Mouse (Mus musculus) brain, embryonic 14.5 days (tissue): ENCODE measurements around the gene Tmem178b. TPM values are rescaled to one million over a fixed set of nuclear protein-coding genes. Genes with fewer than 3 reads are reported as not detected.

Experiments
- DNase-seq: peaks from one replicate; pipeline ENCODE4 v3.0.0-alpha.2; 2011; ENCODE audit warnings: low read depth
- CTCF ChIP-seq: fragments of 200-500 bp; IDR thresholded peaks from 2 replicates; pipeline ENCODE4 v1.5.1; 2012; ENCODE audit warnings: inconsistent platforms, mild to moderate bottlenecking, moderate library complexity, borderline replicate concordance; ENCODE audit not compliant: insufficient read depth, insufficient read length; ENCODE audit errors: extremely low read depth
- POLR2A ChIP-seq: fragments of 200-500 bp; IDR thresholded peaks from 2 replicates; pipeline ENCODE4 v1.6.1; 2012; ENCODE audit warnings: mild to moderate bottlenecking, inconsistent platforms, borderline replicate concordance; ENCODE audit not compliant: poor library complexity, insufficient read depth, insufficient read length, severe bottlenecking; ENCODE audit errors: extremely low read depth
- polyA plus RNA-seq: library from polyadenylated mRNA; depleted of rRNA; stranded (reverse); fragments of >200 nt; gene quantifications from 2 replicates; pipeline ENCODE4 v1.2.3, GENCODE M21; 2012

The Tmem178b gene
- polyA plus RNA-seq, 1 experiment: 84.9 TPM

DNA sequence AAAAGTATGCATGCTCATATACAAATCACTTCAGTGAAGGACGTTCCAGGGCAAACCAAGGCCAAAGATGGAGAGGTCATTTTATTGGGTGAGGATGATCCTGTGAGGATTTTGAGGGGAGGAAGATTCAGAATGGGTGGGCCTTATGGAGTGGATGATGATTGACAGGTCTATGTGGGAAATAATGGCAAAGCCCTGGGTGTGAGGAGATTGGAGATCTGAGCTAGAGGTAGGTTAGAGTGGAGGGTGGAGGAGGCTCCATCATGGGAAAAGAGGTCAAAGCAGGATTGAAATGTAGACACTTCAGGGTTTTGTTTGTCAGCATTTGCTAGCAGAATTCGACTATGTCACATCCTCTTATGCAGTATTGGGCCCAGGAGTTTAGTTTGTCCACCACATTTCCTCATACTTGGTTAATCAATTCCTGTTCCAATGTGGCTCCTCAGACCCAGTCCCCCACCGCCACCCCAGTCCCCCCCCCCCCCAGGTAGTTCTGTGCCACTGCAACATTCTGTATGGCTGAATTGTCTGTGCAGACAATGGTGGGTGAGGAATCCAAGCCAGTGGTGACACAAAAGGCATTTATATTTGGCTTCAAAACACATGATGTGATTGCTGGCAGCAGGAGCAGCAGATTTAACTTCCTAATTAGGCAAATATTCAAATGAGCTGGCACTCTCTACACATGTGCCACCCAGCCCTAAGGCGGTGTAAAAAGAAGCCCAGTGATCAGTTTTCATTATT, 150.7 kb downstream of the Tmem178b start:
- TF ChIP-seq POLR2A (no peak), CTCF (no peak)
- peak; percentile 96 for DNase-seq

- DNase-seq: peak; percentile 33
- TF ChIP-seq POLR2A (no peak), CTCF (no peak)
These were observed 151.4 kb downstream of the Tmem178b start for GRCm38 (mm10) chr6:40024336-40024934.

DNA sequence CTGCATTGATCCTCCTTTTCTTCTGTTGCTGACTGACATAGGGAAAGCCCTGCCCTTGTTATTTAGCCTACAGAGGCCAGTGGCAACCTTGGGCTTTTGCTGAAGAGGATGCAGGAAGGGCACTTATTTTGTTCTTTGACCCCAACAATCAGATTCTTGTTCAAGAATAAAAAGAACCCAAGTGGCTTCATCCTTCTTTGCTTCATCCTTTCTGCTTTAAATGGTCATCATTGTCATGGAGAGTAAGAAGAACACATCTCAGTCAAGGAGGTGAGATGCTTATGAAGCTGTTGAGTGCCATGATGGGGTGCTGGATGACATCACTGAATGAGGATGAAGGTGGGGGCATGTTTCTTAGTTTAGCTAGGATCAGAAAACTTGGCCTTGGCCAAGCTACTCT, 159.8 kb downstream of the Tmem178b start:
- TF ChIP-seq POLR2A (no peak), CTCF (no peak)
- no peak for DNase-seq

GRCm38 (mm10) chr6:40033935-40034334, 160.9 kb downstream of the Tmem178b start:
- DNase-seq: no peak

DNA sequence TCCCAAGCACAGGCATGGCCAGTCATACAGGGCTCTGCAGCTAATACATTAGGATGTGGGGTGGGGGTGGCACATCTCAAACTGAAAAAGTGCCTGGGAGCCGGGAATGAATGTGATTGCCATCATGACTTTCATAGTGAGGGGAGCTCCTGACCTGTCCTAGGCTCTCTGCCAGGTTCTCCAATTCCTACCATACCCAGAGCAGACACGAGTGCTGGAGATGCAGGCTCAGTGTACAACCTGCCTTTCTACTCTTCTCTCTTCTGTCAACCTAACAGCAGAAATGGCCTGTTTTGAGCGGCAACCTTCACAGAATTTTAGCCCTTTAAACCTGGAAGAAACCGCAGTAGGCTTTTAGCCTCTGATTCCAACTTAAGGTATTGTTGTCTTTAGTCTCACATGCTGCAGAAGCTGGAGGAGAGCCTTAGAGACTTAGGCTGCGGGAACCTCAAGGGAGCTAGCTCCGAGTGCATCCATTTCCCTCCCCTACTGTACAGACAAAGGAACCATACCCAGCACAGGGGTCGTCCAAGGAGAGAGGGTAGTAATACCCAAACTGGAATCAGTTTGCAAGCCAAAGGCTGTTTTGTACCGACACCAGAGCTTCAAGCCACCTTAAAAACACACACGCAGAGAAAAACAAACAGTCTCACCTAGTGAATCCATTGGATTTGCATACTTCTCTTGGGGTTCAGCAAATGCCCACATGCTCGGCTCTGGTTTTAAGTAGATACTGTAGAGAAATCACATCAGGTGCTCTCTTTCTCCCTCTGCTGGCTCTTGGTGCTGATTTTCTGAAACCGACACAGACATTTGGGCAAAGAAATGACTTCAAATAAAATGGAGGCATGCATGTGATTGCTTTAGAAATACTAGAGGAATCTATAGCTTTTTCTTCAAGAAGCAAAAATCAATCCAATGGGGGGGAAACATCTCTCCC, 176.2 kb downstream of the Tmem178b start:
- DNase-seq: peak; percentile 93
- TF ChIP-seq CTCF: peak; percentile 57; the same call in 1 of the 2 replicates
- TF ChIP-seq POLR2A: no peak

More at GRCm38 (mm10) chr6:40033935-40034334, 160.9 kb downstream of the Tmem178b start:
- TF ChIP-seq CTCF (no peak), POLR2A (no peak)

DNA sequence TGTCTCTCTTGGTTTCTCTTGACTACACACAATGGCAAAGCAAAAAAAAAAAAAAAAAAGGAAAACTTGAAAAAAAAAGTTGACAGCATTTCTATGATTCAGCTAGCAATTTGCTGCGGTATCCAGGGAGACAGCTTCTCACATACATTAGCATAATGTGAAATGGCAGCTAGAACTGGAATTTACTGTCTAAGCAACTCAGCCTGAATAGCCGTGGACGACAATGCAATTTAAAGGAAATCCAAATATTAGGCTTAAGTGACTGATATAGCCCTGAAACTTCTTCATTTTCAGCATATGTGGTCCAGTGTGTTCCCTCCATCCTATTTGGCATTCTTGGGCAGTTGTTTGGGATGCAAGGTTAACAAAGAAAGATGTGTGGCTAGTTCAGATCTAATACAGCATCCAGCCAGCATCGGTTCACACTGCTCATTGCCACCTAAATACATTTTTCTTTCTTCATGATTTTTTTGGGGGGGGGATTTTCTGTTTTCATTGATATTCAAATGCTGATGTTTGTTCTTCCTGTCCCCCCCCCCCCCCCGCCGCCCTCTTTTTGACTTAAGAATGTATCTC, 176.9 kb downstream of the Tmem178b start:
- DNase-seq: peak; percentile 89
- TF ChIP-seq CTCF (no peak), POLR2A (no peak)

DNA sequence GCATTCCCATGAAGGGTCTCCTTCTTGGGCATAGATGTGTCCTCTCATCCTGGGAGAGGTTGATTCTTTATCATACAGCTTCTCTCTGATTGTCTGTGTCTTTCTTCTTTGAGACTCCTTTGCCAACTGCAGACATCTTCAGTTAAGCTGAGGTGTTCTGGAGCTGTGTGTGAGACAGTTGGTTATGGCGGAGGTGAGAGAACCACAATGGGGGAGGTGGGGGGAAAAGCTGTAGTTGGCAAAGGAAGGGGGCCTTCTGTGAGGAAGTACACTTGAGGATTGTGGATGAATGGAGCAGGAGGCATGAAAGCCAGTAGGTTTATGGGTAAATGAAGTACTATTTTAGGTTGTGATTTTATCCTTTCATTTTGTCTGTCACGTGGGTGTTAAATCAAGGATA, 178.6 kb downstream of the Tmem178b start:
- no peak for DNase-seq
- TF ChIP-seq CTCF (no peak), POLR2A (no peak)

DNA sequence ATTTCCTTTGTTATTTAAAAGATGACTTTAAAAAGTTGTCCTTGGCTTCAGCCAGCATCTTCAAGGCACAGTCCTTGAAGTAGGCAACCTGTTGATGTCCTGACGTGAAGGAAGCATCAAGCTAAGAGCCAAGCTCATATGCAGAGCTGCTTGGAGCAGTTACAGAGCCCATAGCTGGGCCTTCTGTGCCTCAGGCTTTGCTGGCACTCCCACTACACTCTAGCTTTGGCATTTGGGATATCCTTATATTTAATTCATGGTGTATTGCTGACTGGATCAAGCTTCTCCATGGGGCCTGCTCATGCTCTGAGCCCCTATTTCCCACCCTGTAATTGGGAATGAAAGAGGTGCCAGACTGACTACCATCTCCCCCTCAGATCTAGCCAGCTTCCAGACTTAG, 179.5 kb downstream of the Tmem178b start:
- DNase-seq: no peak
- no peak for TF ChIP-seq CTCF
- TF ChIP-seq POLR2A: no peak

DNA sequence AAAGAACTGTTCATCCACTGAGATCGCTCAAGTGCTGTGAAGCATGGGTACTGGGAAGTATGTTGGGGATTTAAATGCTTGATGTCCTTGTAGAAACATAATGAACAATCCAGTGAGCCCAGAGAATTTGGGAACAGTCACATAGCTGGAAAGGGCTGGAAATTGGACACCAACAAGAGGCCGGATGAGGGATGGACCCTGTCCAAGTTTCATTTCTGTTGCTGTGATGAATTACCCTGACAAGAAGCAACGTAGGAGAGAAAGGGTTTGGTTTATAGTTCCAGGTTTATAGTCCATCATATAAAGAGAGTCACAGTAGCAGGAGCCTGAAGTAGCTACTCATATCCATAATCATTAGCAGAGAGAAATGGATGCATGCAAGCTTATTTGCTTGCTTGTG, 186.4 kb downstream of the Tmem178b start:
- no peak for DNase-seq
- TF ChIP-seq POLR2A: no peak
- no peak for TF ChIP-seq CTCF

DNA sequence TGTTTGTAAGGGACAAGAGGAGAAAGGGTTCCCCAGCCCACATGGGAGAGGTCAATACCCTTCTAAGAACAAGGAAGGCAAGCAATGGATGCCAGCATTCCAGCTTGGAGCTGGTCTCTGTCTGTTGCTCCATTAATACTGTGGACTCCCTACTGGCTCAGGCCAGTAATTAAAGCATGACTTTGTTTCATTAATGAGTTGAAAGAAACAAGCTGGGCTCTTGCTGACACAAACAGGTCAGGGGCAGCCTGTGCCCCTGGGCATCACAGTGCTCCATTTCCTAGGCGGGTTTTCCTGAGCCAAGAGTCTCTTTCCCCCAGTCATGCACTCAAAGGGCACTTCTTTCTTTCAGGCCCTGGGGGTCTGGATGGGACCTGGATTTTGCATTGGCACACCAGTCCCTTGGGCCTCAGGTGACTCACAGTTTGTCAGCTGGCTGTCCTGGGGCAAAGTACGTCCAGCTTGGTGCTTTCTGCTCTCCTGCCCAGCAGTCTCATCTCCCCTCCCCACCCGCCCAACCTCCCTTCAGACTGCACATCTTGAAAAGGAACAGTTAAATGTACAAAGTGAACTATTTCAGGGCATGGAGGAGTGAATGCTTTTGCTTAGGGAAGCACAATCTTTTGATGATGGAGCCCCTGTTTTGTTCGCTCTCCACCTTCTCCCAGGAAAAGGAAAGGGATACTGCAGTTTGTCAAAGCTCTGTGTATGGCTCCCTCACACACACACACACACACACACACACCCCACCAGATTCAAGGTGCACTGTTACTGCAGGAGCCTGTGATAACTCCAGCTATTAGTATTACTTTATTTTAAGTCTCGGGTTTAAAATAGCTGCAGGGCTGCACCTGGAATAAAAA, 188.5 kb downstream of the Tmem178b start:
- TF ChIP-seq CTCF (no peak), POLR2A (no peak)
- peak; percentile 23 for DNase-seq

DNA sequence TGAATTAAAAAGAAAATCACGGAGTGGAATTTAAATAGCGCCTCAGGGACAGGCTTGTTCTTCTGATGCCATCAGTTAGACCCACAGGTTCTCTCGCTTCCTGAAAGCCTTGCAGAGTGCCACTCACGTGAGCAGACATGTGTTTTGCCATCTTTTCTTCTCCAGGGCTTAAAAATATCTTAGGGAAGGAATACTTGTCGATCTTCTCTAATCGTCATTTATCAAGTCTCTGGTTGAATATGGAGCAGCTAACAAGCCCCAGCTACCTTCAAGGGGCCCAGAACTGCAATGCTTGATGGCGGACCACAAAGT, 189.1 kb downstream of the Tmem178b start:
- TF ChIP-seq POLR2A: no peak
- no peak for TF ChIP-seq CTCF
- no peak for DNase-seq

GRCm38 (mm10) chr6:40063438-40063837, 190.4 kb downstream of the Tmem178b start:
- TF ChIP-seq POLR2A (no peak), CTCF (no peak)
- DNase-seq: no peak
